Mouse (Mus musculus) limb, embryonic 11.5 days (tissue): ENCODE measurements at regions not wholly inside any gene's neighbourhood (a gene's known extent, or its start where the extent isn't known, plus 50 kb on each side); places are given as distances from the start of the nearest gene placed in this dataset.

Experiments
- ATAC-seq: fragments of 200-750 bp; cut with Nextera tagmentation; 2 replicates; pipeline ENCODE4 v1.8.0; 2017; ENCODE audit warnings: low read depth; ENCODE audit not compliant: insufficient number of reproducible peaks, low FRiP score, low TSS enrichment
- DNase-seq: peaks from one replicate; pipeline ENCODE4 v3.0.0-alpha.2; 2015; ENCODE audit warnings: low spot score
- H3K27ac ChIP-seq: fragments of 300-500 bp; sonication (generic); replicated peaks from 2 replicates; pipeline ENCODE4 v1.5.1; 2014; ENCODE audit warnings: low read depth, mild to moderate bottlenecking, low read length
- H3K27me3 ChIP-seq: fragments of 300-500 bp; sonication (generic); 2 replicates; pipeline ENCODE4 v1.6.1; 2014; ENCODE audit warnings: mild to moderate bottlenecking, low read length, mixed read lengths; ENCODE audit not compliant: control insufficient read depth, insufficient read depth
- H3K36me3 ChIP-seq: fragments of 300-500 bp; sonication (generic); 2 replicates; pipeline ENCODE4 v1.6.1; 2014; ENCODE audit warnings: mild to moderate bottlenecking, low read length, moderate library complexity, mixed read lengths; ENCODE audit not compliant: control insufficient read depth, insufficient read depth
- H3K4me1 ChIP-seq: fragments of 300-500 bp; sonication (generic); 2 replicates; pipeline ENCODE4 v1.6.1; 2014; ENCODE audit warnings: low read length, mixed read lengths; ENCODE audit not compliant: control insufficient read depth, insufficient read depth
- H3K4me2 ChIP-seq: fragments of 300-500 bp; sonication (generic); 2 replicates; pipeline ENCODE4 v1.6.1; 2014; ENCODE audit warnings: low read depth, mild to moderate bottlenecking, moderate library complexity; ENCODE audit not compliant: severe bottlenecking
- H3K4me3 ChIP-seq: fragments of 300-500 bp; sonication (generic); 2 replicates; pipeline ENCODE4 v1.5.1; 2014; ENCODE audit warnings: low read depth, low read length
- H3K9ac ChIP-seq: fragments of 300-500 bp; sonication (generic); 2 replicates; pipeline ENCODE4 v1.6.1; 2014; ENCODE audit warnings: mild to moderate bottlenecking, low read length
- H3K9me3 ChIP-seq: fragments of 300-500 bp; sonication (generic); 2 replicates; pipeline ENCODE4 v1.6.1; 2016; ENCODE audit warnings: low read length; ENCODE audit not compliant: control insufficient read depth
- WGBS: fragments of 180-500 bp; shearing (Covaris S2); extraction: QIAGEN DNeasy Blood & Tissue Kit; methylation state at CpG from one replicate; pipeline ENCODE4 v1.1.7; 2014; 5-methylcytosine and 5-hydroxymethylcytosine counted together

- H3K9me3 ChIP-seq: no peaks in the 10 kb centered on the region
- H3K9ac ChIP-seq: no peak overlapping the region
- no peak overlapping the region for H3K4me2 ChIP-seq
- H3K4me1 ChIP-seq: no peaks in the 10 kb centered on the region; the same call in none of the 2 replicates
- DNase-seq (no peak), ATAC-seq (no peak)
- H3K27me3 ChIP-seq: no peaks in the 10 kb centered on the region
- H3K27ac ChIP-seq: no peak overlapping the region
- WGBS: 76% methylated on average over 10 of the region's 10 CpGs
- H3K36me3 ChIP-seq: no peaks in the 10 kb centered on the region
- no peak overlapping the region for H3K4me3 ChIP-seq
Observed at GRCm38 (mm10) chr17:84100523-84100922, 87.2 kb downstream of the Zfp36l2 start.

GRCm38 (mm10) chr17:84099737-84100136 lies 88.0 kb downstream of the Zfp36l2 start:
- no peaks in the 10 kb centered on the region; the same call in none of the 2 replicates for H3K4me1 ChIP-seq
- no peak overlapping the region for H3K4me3 ChIP-seq
- no peak for ATAC-seq
- no peak overlapping the region for H3K4me2 ChIP-seq
- H3K9ac ChIP-seq: no peak overlapping the region
- 88% methylated on average over 9 of the region's 9 CpGs for WGBS
- H3K36me3 ChIP-seq: no peaks in the 10 kb centered on the region
- H3K27ac ChIP-seq: no peak overlapping the region
- H3K27me3 ChIP-seq: no peaks in the 10 kb centered on the region
- no peaks in the 10 kb centered on the region for H3K9me3 ChIP-seq
- DNase-seq: no peak

- H3K4me1 ChIP-seq: no peaks in the 10 kb centered on the region; the same call in none of the 2 replicates
- H3K4me2 ChIP-seq: no peak overlapping the region
- H3K9ac ChIP-seq: no peak overlapping the region
- WGBS: 92% methylated on average over 6 of the region's 6 CpGs
- no peaks in the 10 kb centered on the region for H3K27me3 ChIP-seq
- no peak overlapping the region for H3K27ac ChIP-seq
- H3K9me3 ChIP-seq: no peaks in the 10 kb centered on the region
- DNase-seq: no peak
- H3K4me3 ChIP-seq: no peak overlapping the region
- H3K36me3 ChIP-seq: no peaks in the 10 kb centered on the region
- ATAC-seq: no peak
Observed at GRCm38 (mm10) chr17:84097871-84098430, 89.8 kb downstream of the Zfp36l2 start.

- H3K27me3 ChIP-seq: no peaks in the 10 kb centered on the region
- H3K9me3 ChIP-seq: no peaks in the 10 kb centered on the region
- 75% methylated on average over 13 of the region's 13 CpGs for WGBS
- H3K9ac ChIP-seq: 0 out of 2 replicates have a peak overlapping the region, but pooled peaks have one; percentile 77
- H3K27ac ChIP-seq: no peak overlapping the region
- DNase-seq: peak; percentile 36
- H3K4me2 ChIP-seq: no peak overlapping the region
- ATAC-seq: no peak
- no peaks in the 10 kb centered on the region for H3K36me3 ChIP-seq
- H3K4me1 ChIP-seq: no peaks in the 10 kb centered on the region; the same call in none of the 2 replicates
- H3K4me3 ChIP-seq: no peak overlapping the region
Observed at GRCm38 (mm10) chr17:84097286-84097685, 90.5 kb downstream of the Zfp36l2 start.

- H3K9ac ChIP-seq: peak overlapping the region; percentile 77
- DNase-seq: peak; percentile 83
- 4% methylated on average over 59 of the region's 59 CpGs for WGBS
- no peaks in the 10 kb centered on the region for H3K9me3 ChIP-seq
- no peaks in the 10 kb centered on the region for H3K36me3 ChIP-seq
- H3K4me1 ChIP-seq: no peaks in the 10 kb centered on the region; the same call in none of the 2 replicates
- H3K27me3 ChIP-seq: no peaks in the 10 kb centered on the region
- H3K4me2 ChIP-seq: peak overlapping the region; percentile 64
- peak overlapping the region; percentile 37; the same call in 1 of the 2 replicates for H3K27ac ChIP-seq
- peak; percentile 58 for ATAC-seq
- H3K4me3 ChIP-seq: peak overlapping the region; percentile 27
Observed at GRCm38 (mm10) chr17:84096345-84097260, 91.1 kb downstream of the Zfp36l2 start.

GRCm38 (mm10) chr17:84095829-84096228 lies 91.9 kb downstream of the Zfp36l2 start:
- H3K27ac ChIP-seq: no peak overlapping the region
- 41% methylated on average over 4 of the region's 4 CpGs for WGBS
- H3K27me3 ChIP-seq: no peaks in the 10 kb centered on the region
- peak; percentile 34 for DNase-seq
- H3K4me1 ChIP-seq: no peaks in the 10 kb centered on the region; the same call in none of the 2 replicates
- no peaks in the 10 kb centered on the region for H3K36me3 ChIP-seq
- ATAC-seq: no peak
- peak overlapping the region; percentile 64; the same call in 1 of the 2 replicates for H3K4me2 ChIP-seq
- no peak overlapping the region; the same call in 1 of the 2 replicates for H3K4me3 ChIP-seq
- H3K9ac ChIP-seq: no peak overlapping the region
- no peaks in the 10 kb centered on the region for H3K9me3 ChIP-seq

GRCm38 (mm10) chr17:84095089-84095488 lies 92.7 kb downstream of the Zfp36l2 start:
- Histone ChIP-seq H3K36me3 (no peaks in the 10 kb centered on the region), H3K9me3 (no peaks in the 10 kb centered on the region), H3K4me2 (no peak overlapping the region), H3K27me3 (no peaks in the 10 kb centered on the region), H3K4me3 (no peak overlapping the region), H3K4me1 (no peaks in the 10 kb centered on the region; the same call in 1 of the 2 replicates), H3K27ac (no peak overlapping the region), H3K9ac (no peak overlapping the region)
- no peak for DNase-seq
- WGBS: 92% methylated on average over 2 of the region's 2 CpGs
- no peak for ATAC-seq

- H3K27me3 ChIP-seq: no peaks in the 10 kb centered on the region
- H3K9ac ChIP-seq: no peak overlapping the region
- DNase-seq: no peak
- H3K4me1 ChIP-seq: peaks cover 19% of the 10 kb centered on the region
- no peak for ATAC-seq
- no peaks in the 10 kb centered on the region for H3K9me3 ChIP-seq
- no peak overlapping the region for H3K4me2 ChIP-seq
- H3K36me3 ChIP-seq: no peaks in the 10 kb centered on the region
- WGBS: 89% methylated on average over 12 of the region's 12 CpGs
- no peak overlapping the region for H3K4me3 ChIP-seq
- H3K27ac ChIP-seq: no peak overlapping the region
Observed at GRCm38 (mm10) chr17:84086394-84086793, 101.4 kb downstream of the Zfp36l2 start.
